Mouse (Mus musculus): Measurements from ENCODE around the gene Zscan20.
A peak's percentile ranks its signal among the peaks of the same experiment; 100 is the strongest.

Gene Zscan20

DNA sequence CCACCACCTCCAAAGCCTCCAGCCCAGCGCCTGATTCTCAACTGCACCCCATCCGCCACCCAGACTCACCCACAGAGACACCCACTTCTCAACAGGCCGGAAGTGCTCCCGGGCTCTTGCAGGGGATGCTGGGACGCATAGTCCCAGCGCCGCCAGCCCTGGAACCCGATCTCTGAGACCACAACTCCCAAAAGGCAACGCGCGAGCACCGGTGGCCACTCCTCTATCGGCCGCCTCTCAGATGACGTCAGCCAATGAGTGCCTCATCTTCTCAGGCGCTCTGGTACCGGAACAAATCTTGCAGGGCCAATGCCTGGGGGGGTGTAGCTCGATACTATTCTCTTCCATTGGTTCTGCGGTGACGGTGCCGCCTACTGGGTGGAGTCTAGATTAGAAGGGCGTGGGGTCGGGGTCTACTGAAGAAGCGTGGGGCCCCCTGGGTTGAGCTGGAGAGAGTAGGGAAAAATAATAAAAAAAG is at the start of gene Zscan20:
TSS of gene Zscan20 (minus strand) at position 174 of the 478 bp plus-strand sequence.
- peak; percentile 92 to 96 for DNase-seq (ENCODE audit: low spot score in 2 of 2)

DNA sequence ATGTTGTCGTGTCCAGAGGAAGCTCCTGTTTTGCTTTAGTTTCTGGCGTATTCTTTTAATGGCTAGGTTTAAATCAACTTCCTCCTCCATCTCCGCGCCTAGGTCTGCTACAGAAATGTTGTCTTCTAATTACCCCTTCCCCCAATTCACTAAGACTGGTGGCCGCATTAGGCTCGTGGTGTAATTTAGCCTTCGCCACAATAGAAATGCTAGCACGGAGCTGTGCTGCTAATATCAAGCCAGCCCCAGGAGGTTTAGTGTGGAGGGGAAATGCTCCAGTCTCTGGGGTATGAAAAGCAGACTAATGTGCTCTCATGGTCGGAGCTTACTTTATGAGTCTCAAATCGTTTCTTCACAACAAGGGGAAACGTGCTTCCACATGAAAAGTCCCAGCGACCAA is 45.5 kb upstream of the Zscan20 start:
- no peak for DNase-seq (ENCODE audit: low spot score in 2 of 2)

DNA sequence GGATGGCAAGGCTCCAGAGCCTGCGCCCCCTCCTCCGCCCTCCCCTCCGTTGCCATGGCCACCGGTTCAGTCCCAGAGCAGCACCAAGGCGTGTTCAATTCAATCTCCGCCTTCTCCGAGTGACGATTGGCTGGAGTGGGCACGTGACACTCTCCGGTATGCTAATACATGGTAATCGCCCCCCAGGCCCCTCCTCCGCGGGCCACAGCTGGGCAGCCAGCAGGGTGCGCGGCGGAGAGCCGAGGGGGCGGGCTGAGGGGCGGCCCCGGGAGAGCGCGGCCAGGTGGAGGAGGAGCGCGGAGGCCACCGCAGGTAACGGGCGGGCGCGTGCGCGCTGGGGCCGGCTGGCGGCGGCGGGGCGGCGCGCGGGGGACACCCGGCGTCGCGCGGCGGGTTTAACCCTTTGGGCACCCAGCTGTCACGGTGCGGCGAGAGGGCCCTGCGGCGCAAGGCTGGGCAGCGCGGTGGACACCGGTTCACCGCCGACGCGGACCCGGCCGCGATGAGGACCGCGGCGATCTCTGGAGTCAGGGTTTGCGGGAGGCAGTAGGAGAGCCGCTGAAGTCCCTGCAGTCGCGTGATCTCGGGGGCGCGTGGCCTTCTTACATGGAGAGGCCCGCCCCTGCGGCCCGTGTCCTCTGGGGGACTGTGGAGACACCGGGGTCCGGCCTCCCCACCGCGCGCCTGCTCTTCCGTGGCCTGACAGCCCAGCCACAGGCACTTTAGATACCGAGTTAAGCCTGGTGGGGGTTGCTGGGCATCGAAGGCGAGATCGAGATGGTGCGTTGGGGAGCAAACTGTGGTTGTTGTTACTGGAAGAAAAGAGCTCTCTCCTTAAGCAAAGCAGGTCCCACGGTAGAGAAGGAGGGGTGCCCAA is 44.8 kb upstream of the Zscan20 start, which contains the start of gene Phc2:
TSS of gene Phc2 (plus strand) at position 198 of the 877 bp plus-strand sequence.
- DNase-seq (ENCODE audit: low spot score in 2 of 2), result peak; percentile 93 to 94

GRCm38 (mm10) chr4:128652584-128653298 is 42.8 kb upstream of the Zscan20 start:
- no peak for DNase-seq (ENCODE audit: low spot score in 2 of 2)

DNA sequence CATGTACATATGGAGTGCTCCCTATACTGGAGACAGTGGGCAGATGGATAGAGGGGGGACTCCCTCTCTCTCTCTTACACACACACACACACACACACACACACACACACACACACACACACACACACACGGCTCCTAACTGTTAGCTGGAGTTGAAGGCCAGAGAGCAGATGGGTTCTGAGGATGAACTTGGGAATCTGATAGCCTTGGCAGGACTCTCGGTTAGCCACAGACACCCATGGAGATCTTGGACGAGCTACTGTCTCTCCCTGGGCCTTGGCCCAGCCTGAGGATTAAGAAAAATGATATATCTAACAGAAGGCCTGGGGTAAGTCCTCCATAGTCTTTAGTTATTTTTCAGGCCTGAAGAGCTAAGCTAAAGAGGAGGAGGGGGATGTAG is 41.6 kb upstream of the Zscan20 start:
- DNase-seq (ENCODE audit: low spot score in 2 of 2), result no peak

DNA sequence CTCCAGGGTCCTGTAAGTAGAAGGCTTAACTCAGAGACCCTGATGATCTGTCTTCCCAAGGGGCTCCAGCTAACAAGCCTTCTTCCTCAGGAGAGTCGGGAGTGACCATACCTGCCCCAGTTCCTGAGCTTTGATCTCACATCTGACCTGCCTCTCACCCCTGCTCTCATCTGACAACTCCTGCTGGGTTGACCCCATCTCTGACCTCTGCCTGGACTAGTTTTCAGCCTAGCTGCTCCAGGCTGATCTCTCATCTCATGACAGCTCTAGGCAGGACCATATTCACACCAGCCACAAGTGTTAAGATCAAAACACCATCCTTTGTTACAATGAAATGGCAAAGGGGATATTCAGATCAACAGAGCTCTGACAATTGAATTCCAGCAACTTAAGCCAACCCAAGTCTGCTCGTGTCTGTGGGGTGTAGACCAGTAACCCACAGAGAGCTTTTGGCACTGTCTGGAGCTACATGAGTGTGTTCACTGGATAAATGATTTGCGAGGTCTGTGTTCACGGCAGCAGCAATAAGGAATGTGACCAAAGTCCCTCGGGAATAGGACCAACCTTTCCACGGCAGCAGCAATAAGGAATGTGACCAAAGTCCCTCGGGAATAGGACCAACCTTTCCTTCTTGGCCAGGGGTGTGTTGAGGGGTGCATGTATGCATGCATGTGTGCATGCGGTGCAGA is 38.8 kb upstream of the Zscan20 start:
- DNase-seq (ENCODE audit: low spot score in 2 of 2), result no peak

GRCm38 (mm10) chr4:128646762-128647161 is 36.9 kb upstream of the Zscan20 start:
- DNase-seq (ENCODE audit: low spot score in 2 of 2), result no peak

GRCm38 (mm10) chr4:128645896-128646295 is 36.0 kb upstream of the Zscan20 start:
- DNase-seq (ENCODE audit: low spot score in 2 of 2), result no peak

DNA sequence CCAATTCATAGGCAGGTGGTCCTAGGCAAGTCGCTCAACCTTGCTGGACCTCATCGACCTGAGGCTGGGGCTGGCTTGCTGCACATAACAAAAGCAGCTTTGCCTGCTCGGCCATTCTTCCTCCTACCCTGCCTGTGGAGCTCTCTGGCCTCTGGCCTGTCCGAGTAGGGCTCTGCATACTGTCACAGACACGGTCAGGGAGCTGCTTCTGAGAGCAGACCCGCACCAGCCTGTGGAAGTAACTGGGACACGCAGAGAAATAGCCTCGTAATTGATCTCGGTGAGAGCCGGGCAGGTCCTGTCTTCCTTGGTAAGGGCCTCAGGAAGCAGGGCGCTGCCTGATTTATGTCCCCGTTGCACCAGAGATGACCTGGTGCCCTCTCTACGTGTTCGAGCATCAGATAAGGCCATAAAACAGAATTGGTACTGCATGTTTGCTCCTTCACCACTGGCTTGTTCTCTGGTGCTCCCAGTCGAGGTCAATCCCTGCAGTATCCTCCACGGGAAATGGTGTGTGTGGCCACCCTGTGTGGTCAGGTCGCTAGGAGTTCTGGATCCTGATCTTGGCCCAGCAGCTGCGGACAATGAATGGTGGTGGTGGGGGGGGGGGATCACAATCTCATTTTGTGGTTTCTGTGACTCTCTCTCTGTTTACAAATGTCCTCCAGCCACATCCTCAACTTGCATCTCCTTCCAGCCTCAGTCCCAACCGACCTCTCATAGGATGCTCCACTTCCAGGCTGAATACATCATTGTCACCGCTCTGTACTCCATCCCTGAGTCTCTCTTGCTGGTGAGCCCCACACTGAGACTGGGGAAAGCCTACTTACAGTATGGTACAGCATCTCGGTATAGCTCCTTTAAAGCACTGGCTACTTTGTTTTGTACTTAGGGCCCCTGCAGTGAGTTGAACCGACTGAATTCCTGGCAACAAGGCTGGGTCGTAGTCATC is 32.1 kb upstream of the Zscan20 start:
- DNase-seq (ENCODE audit: low spot score in 2 of 2), result no peak

- no peak for DNase-seq (ENCODE audit: low spot score in 2 of 2)
Measured at GRCm38 (mm10) chr4:128638265-128638923, 28.5 kb upstream of the Zscan20 start.

DNA sequence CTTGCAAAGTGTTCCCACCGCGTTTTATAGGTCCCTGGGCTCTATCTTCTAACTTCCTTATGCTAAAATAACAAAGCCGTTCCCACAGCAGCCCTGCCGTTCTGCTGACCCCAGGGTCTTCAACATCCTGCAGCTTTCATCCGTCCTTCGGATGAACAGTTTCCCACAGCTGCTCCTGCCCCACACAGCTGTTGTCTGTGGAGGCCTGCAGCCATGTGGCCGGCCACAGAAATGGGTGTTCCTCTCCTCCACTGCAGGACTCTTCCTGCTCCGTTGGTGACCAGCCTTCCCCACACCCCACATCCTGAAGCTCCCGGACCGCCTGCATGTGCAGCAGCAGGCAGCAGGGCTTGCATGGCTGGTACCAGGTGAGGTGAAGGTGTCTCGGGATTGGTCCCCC is 27.4 kb upstream of the Zscan20 start:
- DNase-seq (ENCODE audit: low spot score in 2 of 2), result no peak

GRCm38 (mm10) chr4:128635894-128636585 is 26.1 kb upstream of the Zscan20 start:
- DNase-seq (ENCODE audit: low spot score in 2 of 2), result no peak

DNA sequence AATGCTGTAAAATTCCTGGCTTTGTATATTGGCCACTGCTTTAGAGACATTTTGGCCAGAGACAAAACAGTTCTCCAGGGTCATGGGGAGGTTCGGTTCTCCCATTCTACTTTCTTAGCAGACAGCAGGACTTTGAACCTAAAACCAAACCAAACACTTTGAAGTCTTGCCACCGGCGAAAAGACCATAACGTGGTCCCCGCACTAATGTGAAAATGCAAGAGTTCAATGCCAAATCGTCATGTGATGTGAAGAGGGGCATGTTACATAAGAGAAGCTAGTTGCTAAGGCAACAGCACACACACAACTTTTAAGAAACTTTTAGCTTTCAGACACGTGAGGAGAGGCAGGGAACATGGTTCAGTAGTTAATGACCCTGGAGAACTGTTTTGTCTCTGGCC is 25.6 kb upstream of the Zscan20 start:
- DNase-seq (ENCODE audit: low spot score in 2 of 2), result no peak

GRCm38 (mm10) chr4:128621109-128621508 is 11.2 kb upstream of the Zscan20 start:
- DNase-seq (ENCODE audit: low spot score in 2 of 2), result no peak

DNA sequence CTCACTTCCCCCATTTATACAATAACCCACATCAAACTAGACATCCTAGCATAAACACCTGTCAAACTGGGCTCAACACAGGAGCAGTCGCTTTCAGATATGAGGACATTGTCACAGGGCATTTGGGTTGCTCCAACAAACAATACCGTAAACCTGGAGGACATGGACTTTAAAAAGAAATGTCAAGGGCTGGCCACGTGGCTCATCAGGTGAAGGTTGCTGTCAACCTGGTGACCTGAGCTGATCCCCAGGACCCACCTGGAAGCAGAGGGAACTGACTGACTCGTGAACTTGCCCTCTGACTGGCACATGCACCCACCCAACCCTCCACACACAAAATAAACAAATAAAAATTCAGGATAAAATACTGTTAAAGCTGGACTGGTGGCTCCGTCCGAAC is 10.7 kb upstream of the Zscan20 start:
- no peak for DNase-seq (ENCODE audit: low spot score in 2 of 2)

GRCm38 (mm10) chr4:128618963-128619362 is 9.1 kb upstream of the Zscan20 start:
- DNase-seq (ENCODE audit: low spot score in 2 of 2), result no peak

GRCm38 (mm10) chr4:128618246-128618911 is 8.5 kb upstream of the Zscan20 start, which contains the start of gene Tlr12:
Tlr12 (minus strand) TSS chr4:128618619.
- DNase-seq (ENCODE audit: low spot score in 2 of 2), result peak; percentile 69 to 71

GRCm38 (mm10) chr4:128617363-128618120 is 7.6 kb upstream of the Zscan20 start:
- DNase-seq (ENCODE audit: low spot score in 2 of 2), result peak in 1 of 2 experiments; percentile 33
